Mouse (Mus musculus) 416B (cell line): ENCODE results near the gene Tmco3.

Experiments used
- DNase-seq: peaks from one replicate; pipeline ENCODE4 v3.0.0; 2011; ENCODE audit warnings: low read depth

Tmco3 gene

GRCm38 (mm10) chr8:13287692-13288623, at the start of gene Tmco3, which contains the start of gene Dcun1d2:
Gene Tmco3, plus strand, starts transcription at chr8:13288190.
Gene Dcun1d2, minus strand, starts transcription at chr8:13288131.
- DNase-seq: peak; percentile 97

DNA sequence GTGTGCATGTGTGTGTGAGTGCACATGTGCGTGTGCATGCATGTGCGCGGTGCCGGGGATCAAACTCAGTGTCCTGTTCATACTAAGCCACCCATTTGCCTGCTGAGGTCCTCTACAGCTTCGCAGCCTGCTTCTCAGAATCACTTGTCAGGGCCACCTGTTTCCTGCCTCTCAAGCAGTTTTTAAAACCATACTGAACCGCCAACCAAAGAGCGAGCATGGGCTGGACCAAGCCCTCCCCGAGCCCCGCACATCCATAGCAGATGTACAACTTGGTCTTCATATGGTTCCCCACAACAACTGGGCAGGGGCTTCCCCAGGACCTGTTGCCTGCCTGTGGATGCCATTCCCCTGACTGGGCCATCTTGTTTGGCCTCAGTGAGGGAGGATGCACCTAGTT, 47.9 kb upstream of the Tmco3 start:
- no peak for DNase-seq

DNA sequence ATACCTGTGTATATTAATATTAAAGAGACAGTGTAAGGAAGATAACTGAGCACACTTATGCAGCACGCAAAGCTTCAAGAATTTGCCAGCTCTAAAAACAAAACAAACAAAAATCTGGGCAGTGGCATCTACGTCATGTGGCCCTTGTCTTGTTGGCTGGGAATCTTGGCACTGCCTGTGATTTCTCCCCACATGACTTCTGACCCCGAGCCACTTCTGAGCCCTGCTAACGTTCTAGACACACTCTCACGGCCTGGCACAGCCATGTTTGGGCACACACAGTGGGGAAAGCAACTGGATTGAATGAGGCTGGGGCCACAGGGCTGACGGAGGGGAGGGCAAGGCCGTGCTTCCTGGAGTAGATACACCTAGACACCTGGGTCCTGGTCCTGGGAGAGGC, 47.3 kb upstream of the Tmco3 start:
- no peak for DNase-seq

- DNase-seq: no peak
Observed at GRCm38 (mm10) chr8:13242985-13243870, 44.8 kb upstream of the Tmco3 start.

DNA sequence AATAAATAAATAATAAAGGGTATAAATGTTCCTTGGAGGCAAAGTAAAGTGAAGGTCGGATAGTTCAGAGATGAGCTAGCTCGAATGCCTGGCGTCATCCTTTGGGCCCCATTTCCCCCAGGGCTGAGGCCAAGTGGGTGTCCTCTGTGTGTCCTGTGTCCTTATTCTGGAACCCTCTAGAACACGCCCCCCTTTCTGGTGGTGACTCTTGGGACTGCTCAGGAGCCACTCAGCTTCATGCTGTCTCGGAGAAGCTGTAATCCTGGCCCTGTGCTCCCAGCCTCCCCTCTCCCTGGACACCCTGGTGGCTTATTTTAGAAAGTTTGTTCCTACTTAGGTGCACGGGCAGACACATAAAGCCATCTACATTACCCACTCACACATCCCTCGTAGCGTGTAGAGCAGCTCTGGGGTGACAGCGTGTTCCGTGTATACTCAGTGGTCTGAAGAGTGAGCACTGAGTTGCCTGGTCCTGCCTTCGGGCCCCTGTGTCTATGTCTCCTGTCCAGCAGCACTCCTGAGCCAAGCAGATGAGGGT, 43.6 kb upstream of the Tmco3 start:
- no peak for DNase-seq

- DNase-seq: no peak
Observed at GRCm38 (mm10) chr8:13252837-13253236, 35.2 kb upstream of the Tmco3 start.

DNA sequence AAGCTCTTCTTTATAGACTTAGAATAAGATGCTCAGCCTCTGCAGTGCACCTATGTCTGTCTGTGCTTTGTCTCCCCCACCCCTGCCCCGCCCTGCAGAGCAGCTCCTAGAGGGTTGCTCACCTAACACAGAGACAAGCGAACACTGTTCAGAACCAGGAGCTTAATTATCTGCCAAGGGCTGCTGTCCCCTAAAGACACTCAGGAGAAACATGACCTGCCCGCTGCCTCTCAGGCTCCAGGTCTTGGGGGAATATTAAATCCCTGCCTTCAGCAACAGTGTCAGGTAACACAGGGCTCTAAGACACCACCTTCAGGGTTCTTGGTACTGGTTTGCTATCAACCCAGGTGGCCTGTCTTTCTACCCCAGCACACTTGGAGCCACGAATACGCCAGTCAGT, 34.6 kb upstream of the Tmco3 start:
- no peak for DNase-seq

GRCm38 (mm10) chr8:13254019-13254418, 34.0 kb upstream of the Tmco3 start, which contains the start of gene Adprhl1:
Gene Adprhl1, minus strand, starts transcription at chr8:13254162.
- DNase-seq: peak; percentile 76

- peak; percentile 69 for DNase-seq
Observed at GRCm38 (mm10) chr8:13263376-13263775, 24.6 kb upstream of the Tmco3 start.

DNA sequence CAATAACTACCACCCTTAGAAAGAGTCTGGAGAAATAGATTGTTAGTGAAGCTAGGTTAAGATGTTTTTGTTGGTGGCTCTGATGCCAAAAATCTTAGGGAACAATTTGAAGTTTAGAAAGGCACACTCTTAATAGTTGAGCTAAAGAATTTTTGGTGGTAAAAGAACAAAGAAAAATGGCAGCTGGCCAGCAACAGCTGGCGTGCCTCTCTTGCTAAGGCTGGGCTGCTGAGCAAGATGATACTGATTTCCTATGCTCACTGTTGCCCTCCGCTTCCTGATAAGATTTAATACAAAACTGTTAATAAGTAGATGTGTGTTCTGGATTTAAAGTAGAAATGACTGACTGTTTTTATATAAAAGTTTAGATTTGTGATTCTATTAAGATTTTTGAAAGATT, 20.4 kb upstream of the Tmco3 start:
- no peak for DNase-seq

DNA sequence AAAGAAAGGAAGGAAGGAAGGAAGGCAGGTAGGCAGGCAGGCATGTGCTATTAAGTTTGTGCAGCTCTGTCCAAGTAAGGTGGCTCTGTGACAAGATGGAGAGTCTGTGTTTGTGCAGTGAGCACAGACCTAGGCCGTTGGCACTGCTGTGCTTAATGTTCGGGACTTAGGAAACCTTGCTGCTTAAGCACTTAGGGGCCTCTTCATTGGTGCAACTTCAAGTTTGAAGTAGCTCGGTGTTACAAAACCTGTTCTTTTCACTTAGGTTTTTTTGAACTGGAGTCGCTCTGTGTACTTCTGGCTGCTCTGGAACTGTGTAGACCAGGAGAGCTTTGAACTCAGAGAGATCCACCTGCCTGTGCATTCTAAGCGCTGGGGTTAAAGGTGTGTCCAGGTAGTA, 15.2 kb upstream of the Tmco3 start:
- DNase-seq: no peak

- no peak for DNase-seq
Observed at GRCm38 (mm10) chr8:13276941-13277447, 11.0 kb upstream of the Tmco3 start.

DNA sequence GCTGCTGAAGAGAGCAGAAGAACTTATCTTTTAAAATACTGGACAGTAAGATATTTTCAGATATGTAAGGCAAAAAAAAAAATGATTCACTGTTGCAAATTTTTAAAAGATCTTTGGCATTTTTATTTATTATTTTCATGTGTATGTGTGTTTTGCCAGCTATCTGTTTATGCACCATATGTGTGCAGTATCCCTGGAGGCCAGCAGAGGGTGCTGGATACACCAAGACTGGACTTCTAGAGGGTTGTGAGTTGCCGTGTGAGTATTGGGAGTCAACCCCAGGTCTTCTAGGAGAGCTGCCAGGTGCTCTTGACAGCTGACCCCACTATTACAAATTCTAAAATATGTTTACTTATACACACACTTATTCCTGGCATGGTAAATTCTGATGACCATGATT, 4.8 kb upstream of the Tmco3 start:
- no peak for DNase-seq

GRCm38 (mm10) chr8:13287304-13287691, 692 bp upstream of the Tmco3 start:
- DNase-seq: peak; percentile 94

GRCm38 (mm10) chr8:13288646-13289045, 656 bp downstream of the Tmco3 start:
- DNase-seq: peak; percentile 11

DNA sequence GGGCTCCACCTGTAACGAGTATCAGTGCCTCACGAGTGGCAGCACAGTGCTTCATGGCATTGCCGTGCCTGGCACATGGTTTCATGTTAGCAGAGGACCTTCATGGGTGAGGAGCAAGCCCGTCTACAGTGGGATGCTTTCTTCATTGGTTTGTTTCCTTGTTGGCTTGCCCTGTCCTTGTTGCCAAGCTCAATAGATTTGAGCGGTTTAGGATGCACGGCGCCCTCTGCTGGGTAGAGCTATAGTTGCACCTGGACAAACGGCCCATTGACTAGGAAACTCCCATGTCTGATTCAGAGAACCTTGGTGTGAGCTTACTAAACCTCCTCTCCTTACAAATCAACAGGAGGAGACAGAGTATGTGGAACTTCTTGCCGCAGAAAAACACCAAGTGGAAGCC, 4.4 kb downstream of the Tmco3 start:
- peak; percentile 81 for DNase-seq

GRCm38 (mm10) chr8:13293677-13294470, 5.9 kb downstream of the Tmco3 start:
- no peak for DNase-seq

DNA sequence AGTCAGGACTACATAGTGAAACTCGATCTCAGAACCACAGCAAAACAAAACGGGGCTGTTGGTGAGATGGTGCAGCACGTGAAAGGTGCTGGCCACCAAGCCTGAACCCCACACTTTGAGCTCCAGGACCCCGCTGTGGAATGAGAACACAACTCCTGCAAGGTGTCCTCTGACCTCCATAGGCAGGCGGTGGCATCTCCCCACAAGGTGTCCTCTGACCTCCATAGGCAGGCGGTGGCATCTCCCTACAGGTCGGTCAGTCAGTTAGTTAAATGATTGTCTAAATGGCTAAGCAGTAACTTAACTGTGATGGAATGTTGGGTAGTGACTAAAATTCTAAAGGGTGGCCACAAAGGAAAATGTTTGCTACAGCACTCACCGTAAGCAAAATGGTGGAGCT, 11.6 kb downstream of the Tmco3 start:
- DNase-seq: no peak

DNA sequence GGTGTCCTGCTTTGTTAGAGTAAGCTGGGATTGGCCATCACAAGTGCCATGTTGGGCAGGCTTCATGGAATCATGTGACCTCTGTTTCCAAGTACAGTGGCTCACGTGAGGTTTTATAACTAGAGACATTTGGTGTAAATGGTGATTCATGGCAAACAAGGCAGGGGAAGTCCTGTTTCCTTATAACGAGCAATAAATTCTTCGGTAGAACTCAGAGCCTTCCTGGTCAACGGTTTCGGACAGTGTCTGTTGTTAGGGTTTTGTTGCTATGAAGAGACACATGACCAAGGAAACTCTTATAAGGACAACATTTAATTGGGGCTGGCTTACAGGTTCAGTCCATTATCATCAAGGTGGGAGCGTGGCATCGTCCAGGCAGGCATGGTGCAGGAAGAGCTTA, 13.0 kb downstream of the Tmco3 start:
- no peak for DNase-seq

DNA sequence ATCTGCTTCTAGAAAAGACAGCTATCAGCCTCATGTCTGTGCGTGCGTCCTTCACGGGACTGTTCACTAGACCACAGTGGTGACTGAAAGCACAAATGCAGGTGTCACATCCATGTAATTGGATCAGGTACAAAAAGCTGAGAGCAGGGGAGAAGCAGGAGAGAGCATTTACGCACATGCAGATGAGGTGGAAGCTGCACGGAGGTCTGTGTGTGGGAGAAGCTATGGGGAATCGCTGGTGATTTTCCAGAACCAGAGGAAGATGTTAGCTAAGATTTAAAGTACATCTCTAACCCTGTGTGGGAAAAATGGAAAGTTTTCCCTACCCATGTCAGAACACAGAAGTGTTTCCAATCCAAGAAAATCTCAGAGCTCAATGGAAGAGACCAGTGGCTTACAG, 17.5 kb downstream of the Tmco3 start:
- DNase-seq: no peak

GRCm38 (mm10) chr8:13305884-13306283, 17.9 kb downstream of the Tmco3 start:
- no peak for DNase-seq
